Mouse (Mus musculus): Measurements from ENCODE around the gene Ankrd34a. TPM values are rescaled to one million over a fixed set of nuclear protein-coding genes. Genes with fewer than 3 reads are reported as not detected.

The Ankrd34a gene
- polyA plus RNA-seq, 1 experiment from 2014 or later, result 4.4 TPM

DNA sequence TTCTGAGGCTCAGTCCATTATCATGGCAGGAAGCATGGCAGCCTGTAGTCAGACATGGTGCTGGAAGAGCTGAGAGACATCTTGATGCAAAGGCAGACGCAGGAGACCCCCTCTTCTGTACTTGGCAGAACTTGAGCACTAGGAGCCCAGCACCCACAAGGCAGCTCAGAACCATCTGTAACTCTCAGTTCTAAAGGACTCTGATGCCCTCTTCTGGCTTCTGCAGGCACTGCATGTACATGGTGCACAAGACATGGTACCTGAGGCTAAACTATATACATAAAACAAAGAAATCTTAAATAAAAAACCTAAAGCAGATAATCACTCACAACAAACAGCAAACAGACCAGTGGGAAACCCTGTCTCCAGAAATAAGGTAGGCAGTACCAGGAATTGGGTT lies 42.8 kb downstream of the Ankrd34a start:
- peaks cover 20% of the 10 kb centered on the region for H3K4me1 ChIP-seq
- no peak overlapping the region for H3K4me2 ChIP-seq
- no peak overlapping the region for H3K4me3 ChIP-seq (replicated peaks)
- H3K9me3 ChIP-seq, result no peaks in the 10 kb centered on the region
- no peaks in the 10 kb centered on the region for H3K27me3 ChIP-seq
- H3K27ac ChIP-seq, result no peak overlapping the region
- no peak for ATAC-seq (ENCODE audit: low FRiP score)
- H3K9ac ChIP-seq, result no peak overlapping the region
- H3K36me3 ChIP-seq (replicated peaks), result peaks cover 30% of the 10 kb centered on the region
- 85% methylated on average over 1 of the region's 1 CpGs for WGBS

DNA sequence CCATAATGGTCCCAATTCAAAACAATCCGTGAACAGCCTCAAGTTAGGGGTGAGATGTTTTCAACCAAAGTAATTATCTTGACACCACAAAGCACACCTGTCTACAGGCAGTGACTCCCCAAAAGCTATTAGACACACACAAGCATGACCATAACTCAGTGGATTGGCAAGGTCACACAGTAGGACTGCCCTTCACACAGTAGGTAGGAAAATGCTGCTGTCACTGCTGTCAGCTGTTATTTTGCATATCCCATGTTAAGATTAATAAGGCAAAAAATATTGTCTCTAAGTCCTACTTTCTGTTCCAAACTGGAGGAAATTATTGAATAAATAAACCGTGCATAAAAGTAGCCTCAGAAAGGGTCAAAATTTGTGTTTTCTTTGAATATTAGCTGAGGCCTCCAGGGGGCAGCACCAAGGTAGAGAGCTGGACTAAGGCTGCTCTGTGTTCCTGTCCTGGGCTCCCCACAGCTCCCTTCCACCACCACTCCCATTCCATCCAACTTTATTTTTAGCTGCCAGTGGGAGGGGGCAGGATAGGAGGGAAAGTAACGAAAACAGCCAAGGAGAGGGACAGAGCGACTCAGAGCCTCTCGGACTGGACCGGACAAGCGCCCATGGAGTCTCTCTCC lies 48.7 kb downstream of the Ankrd34a start, which contains the start of gene Itga10:
Gene Itga10 (plus strand): TSS at position 567 of the 632 bp plus-strand sequence.
- Histone ChIP-seq H3K4me1 (no peaks in the 10 kb centered on the region), H3K27me3 (no peaks in the 10 kb centered on the region), H3K9ac (no peak within 1 kb of the TSS), H3K4me2 (no peak within 1 kb of the TSS), H3K9me3 (no peaks in the 10 kb centered on the region), H3K4me3 (replicated peaks) (no peak within 1 kb of the TSS), H3K36me3 (replicated peaks) (peaks cover 22% of the 10 kb centered on the region), H3K27ac (no peak within 1 kb of the TSS)
- whole genome bisulfite sequencing, result 71% methylated on average over 7 of the region's 7 CpGs
- no peak for ATAC-seq (ENCODE audit: low FRiP score)

DNA sequence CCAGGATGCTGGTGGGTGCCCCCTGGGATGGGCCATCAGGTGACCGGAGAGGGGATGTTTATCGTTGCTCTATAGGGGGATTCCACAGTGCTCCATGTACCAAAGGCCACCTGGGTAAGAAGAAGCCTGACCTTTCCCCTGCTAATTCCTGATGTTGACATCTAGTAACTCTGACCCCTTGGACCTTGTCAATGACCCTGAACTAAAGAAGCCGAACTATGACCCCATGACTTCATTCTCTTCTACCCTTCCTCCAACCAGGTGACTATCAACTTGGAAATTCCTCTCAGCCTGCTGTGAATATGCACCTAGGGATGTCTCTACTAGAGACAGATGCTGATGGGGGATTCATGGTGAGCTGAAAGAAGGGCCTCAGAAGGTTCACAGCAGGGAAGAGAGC lies 50.9 kb downstream of the Ankrd34a start:
- no peak for ATAC-seq (ENCODE audit: low FRiP score)
- H3K4me3 ChIP-seq (replicated peaks), result no peak overlapping the region
- H3K4me2 ChIP-seq, result no peak overlapping the region
- peaks cover 18% of the 10 kb centered on the region for H3K36me3 ChIP-seq (replicated peaks)
- H3K27me3 ChIP-seq, result no peaks in the 10 kb centered on the region
- WGBS, result 89% methylated on average over 3 of the region's 3 CpGs
- no peak overlapping the region for H3K27ac ChIP-seq
- H3K9ac ChIP-seq, result no peak overlapping the region
- H3K4me1 ChIP-seq, result no peaks in the 10 kb centered on the region
- H3K9me3 ChIP-seq, result no peaks in the 10 kb centered on the region

Other genes with a start within 250 kb of the Ankrd34a start
- not detected in 2 replicates for gene BC107364, start 144.3 kb upstream of the Ankrd34a start, polyA plus RNA-seq (2016; fragmentation: Nextera tagmentation; extraction: Ambion mirVana)
- gene Hfe2, start 71.5 kb upstream of the Ankrd34a start, polyA plus RNA-seq (2016; fragmentation: Nextera tagmentation; extraction: Ambion mirVana), result 0.54 and 0.84 TPM in 2 replicates
- 40.4 and 40.8 TPM in 2 replicates for gene Txnip, start 38.7 kb upstream of the Ankrd34a start, polyA plus RNA-seq (2016; fragmentation: Nextera tagmentation; extraction: Ambion mirVana)
- 1.3 and 1.7 TPM in 2 replicates for gene Gm16253, start 19.7 kb upstream of the Ankrd34a start, polyA plus RNA-seq (2016; fragmentation: Nextera tagmentation; extraction: Ambion mirVana)
- gene Polr3gl, start 2.5 kb upstream of the Ankrd34a start, polyA plus RNA-seq (2016; fragmentation: Nextera tagmentation; extraction: Ambion mirVana), result 40.1 and 40.7 TPM in 2 replicates
- gene Lix1l, start 4.5 kb downstream of the Ankrd34a start, polyA plus RNA-seq (2016; fragmentation: Nextera tagmentation; extraction: Ambion mirVana), result 5.8 and 6.2 TPM in 2 replicates
- 164 and 181 TPM in 2 replicates for gene Rbm8a, start 33.3 kb downstream of the Ankrd34a start, polyA plus RNA-seq (2016; fragmentation: Nextera tagmentation; extraction: Ambion mirVana)
- gene Pex11b, start 38.7 kb downstream of the Ankrd34a start, polyA plus RNA-seq (2016; fragmentation: Nextera tagmentation; extraction: Ambion mirVana), result 42.1 and 43.3 TPM in 2 replicates
- 0.09 TPM in 1 of 2 replicates, not detected in the other for gene Gm42957, start 38.8 kb downstream of the Ankrd34a start, polyA plus RNA-seq (2016; fragmentation: Nextera tagmentation; extraction: Ambion mirVana)
- 0.51 and 0.84 TPM in 2 replicates for gene Itga10, start 48.9 kb downstream of the Ankrd34a start, polyA plus RNA-seq (2016; fragmentation: Nextera tagmentation; extraction: Ambion mirVana)
- 0.51 and 0.77 TPM in 2 replicates for gene Ankrd35, start 73.5 kb downstream of the Ankrd34a start, polyA plus RNA-seq (2016; fragmentation: Nextera tagmentation; extraction: Ambion mirVana)
- 42.2 and 43.4 TPM in 2 replicates for gene Pias3, start 99.7 kb downstream of the Ankrd34a start, polyA plus RNA-seq (2016; fragmentation: Nextera tagmentation; extraction: Ambion mirVana)
- 7.5 and 8.7 TPM in 2 replicates for gene Nudt17, start 111.9 kb downstream of the Ankrd34a start, polyA plus RNA-seq (2016; fragmentation: Nextera tagmentation; extraction: Ambion mirVana)
- gene Polr3c, start 131.0 kb downstream of the Ankrd34a start, polyA plus RNA-seq (2016; fragmentation: Nextera tagmentation; extraction: Ambion mirVana), result 42.1 and 43.0 TPM in 2 replicates
- gene Rnf115, start 131.0 kb downstream of the Ankrd34a start, polyA plus RNA-seq (2016; fragmentation: Nextera tagmentation; extraction: Ambion mirVana), result 79.9 and 86.2 TPM in 2 replicates
- gene Pdzk1, start 232.6 kb downstream of the Ankrd34a start, polyA plus RNA-seq (2016; fragmentation: Nextera tagmentation; extraction: Ambion mirVana), result not detected in 2 replicates
- 0.19 and 0.21 TPM in 2 replicates for gene Cd160, start 232.7 kb downstream of the Ankrd34a start, polyA plus RNA-seq (2016; fragmentation: Nextera tagmentation; extraction: Ambion mirVana)